Mouse (Mus musculus) thymus, adult 18-20 months (tissue): ENCODE measurements around the gene Foxf1.

Source experiments
- DNase-seq, 2 experiments: peaks; one replicate each; pipeline ENCODE4 v3.0.0; 2022; ENCODE audit warnings: mixed read lengths in 2 of 2

Gene Foxf1

GRCm38 (mm10) chr8:121084210-121084951 is at the start of gene Foxf1:
Gene Foxf1 (plus strand): TSS chr8:121084386.
- DNase-seq: no peak

- DNase-seq: no peak
Observed at GRCm38 (mm10) chr8:121035611-121036010, 48.6 kb upstream of the Foxf1 start.

DNA sequence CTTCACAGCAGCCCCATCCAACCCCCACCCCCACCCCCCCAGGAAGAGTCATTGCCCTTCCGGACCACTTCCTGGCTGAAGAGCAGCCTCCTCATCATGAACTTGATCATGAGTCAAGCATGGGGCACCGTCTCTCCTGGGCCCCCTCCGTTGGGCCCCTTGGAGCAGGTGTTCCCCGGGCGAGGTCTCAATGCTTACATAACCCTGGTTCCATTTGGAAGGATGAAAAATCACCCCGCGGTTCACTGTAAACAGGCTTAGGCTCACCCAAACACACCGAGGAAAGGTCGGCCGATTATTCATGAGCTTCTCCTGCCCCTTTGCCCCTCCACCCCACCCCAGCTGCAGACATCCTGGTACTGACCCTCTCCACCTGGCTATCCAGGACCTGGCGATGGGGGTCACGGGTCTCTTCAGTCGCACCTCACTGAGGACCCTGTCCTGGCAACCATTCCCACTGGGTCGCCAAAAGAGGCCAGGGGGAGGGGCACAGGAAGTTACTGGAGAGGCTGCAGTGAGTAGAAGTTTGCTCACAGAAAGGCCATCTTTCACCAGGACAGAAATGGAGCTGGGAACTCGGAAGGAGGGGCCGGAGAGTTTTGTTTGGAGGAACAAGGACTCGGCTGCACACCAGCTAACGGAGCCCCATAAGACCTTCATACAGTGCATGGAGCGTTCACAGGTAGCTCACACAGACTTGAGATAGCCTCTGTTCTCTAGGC is 40.3 kb upstream of the Foxf1 start:
- no peak for DNase-seq

GRCm38 (mm10) chr8:121047441-121047840 is 36.7 kb upstream of the Foxf1 start:
- DNase-seq: no peak

- no peak for DNase-seq
Observed at GRCm38 (mm10) chr8:121058081-121058480, 26.1 kb upstream of the Foxf1 start.

GRCm38 (mm10) chr8:121059098-121059497 is 25.1 kb upstream of the Foxf1 start:
- DNase-seq: no peak

GRCm38 (mm10) chr8:121062521-121062920 is 21.7 kb upstream of the Foxf1 start:
- no peak for DNase-seq

- no peak for DNase-seq
Observed at GRCm38 (mm10) chr8:121063649-121064048, 20.5 kb upstream of the Foxf1 start.

DNA sequence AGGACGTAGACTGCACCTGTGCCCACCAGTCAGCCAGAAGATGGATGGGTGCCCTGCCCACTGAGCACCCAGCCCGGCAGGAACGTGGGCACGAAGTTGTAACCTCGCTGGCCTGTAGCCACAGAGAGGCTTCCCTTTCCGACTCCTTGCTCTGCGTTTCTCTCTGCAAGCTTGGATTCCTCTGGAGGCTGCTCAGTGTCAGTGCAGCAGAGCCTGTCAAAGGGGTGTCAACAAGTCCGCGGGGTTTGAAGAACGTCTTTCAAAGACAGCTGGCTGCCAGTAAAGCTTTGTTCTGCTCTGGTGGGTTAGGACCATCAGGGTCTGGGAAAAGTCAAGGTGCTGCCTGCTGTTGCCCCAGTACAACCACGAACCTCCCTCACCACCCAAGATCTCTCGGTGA is 12.7 kb upstream of the Foxf1 start:
- DNase-seq: no peak

DNA sequence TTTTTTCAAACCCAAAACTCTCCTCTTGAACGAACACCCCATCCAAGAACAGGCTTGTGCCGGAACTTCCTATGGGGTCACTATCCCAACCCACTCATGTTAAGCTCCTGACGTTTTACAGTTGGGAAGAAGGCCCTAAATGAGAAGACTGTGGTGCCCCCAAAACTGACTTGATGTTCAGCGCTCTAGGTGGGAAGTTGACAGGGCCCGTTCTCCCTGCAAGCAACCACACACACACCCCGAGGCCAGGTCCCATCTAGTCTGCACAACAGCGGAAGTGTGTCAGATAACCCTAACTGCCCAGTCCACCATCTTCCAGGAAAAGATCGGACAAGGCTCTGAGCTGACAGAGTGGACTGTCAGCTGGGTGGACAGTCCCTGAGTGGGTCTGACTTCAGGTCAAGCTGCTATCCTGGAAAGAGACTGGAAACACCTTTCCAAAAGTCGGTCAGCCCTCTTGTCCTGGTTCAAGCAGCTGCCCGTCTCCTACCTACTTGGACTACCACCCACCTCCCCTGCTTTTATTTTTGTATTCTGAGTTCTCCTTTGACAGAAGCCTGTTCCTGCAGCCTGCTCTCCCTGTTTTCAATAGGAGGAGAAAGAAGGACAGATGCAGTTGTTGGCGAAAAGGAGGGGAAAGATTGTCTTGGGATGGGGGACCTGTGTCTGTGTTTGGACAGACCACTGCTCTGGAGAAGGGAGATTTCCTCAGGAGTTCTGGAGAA is 11.6 kb upstream of the Foxf1 start:
- DNase-seq: no peak

DNA sequence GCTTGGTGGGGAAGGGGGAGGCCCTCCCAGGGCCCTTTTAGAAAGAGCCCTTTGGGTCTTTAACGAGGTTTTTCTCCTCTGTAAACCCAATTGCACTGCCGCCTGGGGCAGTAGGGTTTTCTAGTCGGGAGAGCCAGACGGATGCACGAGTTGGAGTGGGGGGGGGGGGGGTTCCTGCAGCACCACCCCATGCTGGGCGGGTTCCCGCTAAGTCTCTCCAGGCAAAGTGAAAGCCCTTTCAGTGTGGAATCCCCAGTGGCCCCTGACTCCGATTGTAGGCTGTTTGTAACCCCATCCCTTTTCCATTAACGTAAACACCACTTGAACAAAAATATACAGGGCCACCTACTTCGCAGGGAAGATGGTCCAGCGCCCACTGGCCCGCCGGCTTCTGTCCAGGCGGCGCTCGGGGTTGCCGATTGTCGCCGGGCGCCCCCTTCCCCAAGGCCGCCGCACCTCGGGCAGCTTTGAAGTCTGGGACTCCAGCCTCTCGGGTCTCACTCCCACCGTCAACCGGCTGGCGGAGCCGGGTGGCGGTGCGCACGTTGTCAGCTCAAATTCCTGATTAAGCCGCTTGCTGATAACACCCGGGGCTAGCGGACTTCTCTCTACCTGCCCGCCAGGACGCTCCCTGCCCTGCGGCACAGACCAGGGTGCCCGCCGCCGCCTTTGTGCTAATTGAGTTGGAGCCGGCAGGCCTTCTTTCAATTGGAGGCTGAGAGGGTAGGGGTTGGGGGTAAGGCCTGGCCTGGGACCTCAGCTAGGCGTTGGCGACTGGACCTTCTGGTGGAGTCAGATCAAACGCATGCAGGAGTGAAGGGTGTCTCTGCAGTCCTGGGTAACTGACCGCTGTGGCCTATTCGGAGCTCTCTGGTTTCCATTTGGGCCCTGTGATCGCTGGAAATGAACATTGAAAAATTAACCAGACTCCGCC is 10.7 kb upstream of the Foxf1 start:
- no peak for DNase-seq

GRCm38 (mm10) chr8:121074108-121074847 is 9.9 kb upstream of the Foxf1 start:
- no peak for DNase-seq

DNA sequence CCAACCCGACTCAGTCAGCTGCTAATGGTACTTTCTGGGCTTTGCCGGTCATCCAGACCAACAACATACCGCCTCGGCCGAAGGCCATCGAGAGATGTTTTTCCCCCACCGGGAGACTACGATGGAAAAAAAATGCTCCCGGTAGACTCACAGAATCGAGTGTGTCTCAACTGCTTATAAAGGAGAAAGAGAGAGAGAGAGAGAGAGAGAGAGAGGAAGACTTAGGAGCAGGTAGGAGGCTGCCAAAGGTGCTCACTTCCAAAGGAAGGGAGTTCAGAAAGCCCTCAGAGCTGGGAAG is 9.4 kb upstream of the Foxf1 start:
- DNase-seq: no peak

DNA sequence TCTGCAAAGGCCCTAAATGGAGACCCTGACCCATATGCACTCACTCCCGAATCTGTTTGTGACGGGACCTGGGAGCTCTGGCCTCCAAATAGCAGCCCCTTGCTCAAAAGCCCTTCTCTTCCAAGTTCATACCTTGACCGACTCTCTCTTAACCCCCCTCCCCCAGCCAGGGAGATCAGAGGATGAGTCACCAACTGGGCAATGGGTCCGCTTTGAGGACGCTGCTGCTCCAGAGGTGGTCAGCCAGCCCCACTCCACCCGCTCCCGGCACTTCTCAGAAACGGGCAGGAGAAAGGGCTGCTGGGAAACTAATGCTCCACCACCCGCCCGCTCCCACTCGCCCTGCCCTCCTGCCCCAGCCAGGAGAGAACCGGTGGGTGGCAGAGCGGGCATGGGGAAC is 8.2 kb upstream of the Foxf1 start:
- DNase-seq: no peak

DNA sequence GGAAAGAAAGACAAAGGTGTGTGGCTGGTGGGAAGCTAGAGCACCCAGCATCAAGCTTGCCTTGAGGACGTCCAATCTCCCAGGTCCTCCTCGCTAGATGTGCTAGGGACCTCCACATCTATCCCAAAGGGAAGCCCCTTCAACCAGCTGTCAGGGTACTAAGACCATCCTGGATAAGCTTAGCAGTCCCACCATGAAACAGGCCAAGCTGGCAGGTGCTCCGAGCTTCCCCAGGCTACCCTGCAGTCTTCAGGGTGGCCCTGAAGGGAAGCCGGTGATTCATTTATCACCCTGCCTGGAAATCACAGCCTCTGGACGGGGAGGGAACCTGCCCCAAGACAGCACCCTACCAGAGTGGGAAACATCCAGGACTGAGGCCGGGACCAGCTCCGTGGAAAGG is 7.6 kb upstream of the Foxf1 start:
- DNase-seq: no peak

- DNase-seq: no peak
Observed at GRCm38 (mm10) chr8:121078721-121079120, 5.5 kb upstream of the Foxf1 start.

DNA sequence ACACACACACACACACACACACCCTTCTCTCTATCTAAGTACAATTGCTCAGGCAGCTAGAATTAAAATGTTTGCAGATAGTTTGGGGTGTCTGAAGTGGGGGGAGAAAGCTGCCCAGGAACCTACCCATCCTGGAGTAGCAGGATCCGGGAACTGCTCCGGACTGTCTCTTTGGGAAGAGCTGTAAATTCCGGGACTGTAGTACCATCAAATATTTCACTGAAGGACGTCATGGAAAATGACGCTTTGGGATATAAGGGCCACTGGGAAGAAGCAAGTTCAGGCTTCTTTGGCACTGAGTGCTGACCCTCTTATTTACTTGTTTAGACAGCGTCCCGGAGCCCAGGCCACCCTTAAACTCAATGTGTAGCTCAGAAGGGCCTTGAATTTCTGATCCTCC is 5.0 kb upstream of the Foxf1 start:
- no peak for DNase-seq

DNA sequence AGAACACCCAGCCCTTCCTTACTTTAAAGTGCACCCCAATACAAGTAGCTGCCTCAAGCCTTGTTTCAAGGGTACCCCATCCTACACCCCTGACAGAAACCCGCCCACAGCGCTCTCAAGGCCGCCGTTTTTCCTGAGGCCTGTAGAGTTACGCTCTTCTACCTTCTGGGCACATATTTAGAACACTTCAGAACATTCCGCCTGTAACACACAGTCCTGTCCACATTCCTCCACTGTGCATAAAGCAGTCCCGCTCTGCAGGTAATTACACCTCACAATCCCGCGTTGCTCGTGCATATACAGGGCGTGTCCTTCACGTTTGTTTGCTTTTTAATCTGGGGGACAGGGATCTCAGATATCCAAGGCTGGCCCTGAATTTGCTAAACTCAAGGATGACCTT is 4.2 kb upstream of the Foxf1 start:
- no peak for DNase-seq

- no peak for DNase-seq
Observed at GRCm38 (mm10) chr8:121080361-121081090, 3.7 kb upstream of the Foxf1 start.

- no peak for DNase-seq
Observed at GRCm38 (mm10) chr8:121081398-121081797, 2.8 kb upstream of the Foxf1 start.
